Mouse (Mus musculus) natural killer cell, adult 2 months (primary cell): ENCODE measurements around the gene Ace.

Experiments used
- DNase-seq, 2 experiments: peaks; one replicate each; pipeline ENCODE4 v3.0.0; 2022; ENCODE audit warnings: low spot score in 2 of 2

The Ace gene

DNA sequence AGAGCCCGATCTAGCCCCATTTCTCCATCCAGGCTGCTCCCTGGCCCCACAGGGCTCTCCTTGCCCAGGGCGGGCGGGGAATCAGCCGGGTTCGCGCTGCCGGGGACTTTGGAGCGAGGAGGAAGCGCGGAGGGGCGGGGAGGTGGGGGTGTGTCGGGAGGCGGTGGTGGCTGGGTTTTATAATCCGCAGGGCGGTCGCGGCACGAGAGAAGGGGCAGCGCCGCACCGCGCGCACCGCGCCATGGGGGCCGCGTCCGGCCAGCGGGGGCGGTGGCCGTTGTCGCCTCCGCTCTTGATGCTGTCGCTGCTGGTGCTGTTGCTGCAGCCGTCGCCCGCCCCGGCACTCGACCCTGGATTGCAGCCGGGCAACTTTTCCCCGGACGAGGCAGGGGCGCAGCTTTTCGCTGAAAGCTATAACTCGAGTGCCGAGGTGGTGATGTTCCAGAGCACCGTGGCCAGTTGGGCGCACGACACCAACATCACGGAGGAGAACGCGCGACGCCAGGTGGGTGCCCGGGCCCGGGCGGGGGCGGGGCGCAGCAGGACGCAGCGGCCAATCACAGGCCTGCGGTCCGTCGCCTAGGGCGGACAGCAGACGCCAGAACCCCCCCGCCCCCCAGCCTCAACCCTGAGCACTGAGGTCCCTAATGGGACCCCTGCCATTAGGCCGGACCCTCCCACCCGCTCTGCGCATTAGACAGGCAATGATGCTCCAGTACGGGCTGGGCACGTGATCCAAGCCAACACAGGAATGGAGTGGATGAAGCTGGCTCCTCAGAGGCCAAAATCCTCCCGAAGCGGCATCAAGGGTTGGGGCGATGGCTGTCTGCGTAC lies at the start of gene Ace:
TSS of gene Ace (plus strand) at position 205 of the 834 bp plus-strand sequence.
- DNase-seq = no peak

DNA sequence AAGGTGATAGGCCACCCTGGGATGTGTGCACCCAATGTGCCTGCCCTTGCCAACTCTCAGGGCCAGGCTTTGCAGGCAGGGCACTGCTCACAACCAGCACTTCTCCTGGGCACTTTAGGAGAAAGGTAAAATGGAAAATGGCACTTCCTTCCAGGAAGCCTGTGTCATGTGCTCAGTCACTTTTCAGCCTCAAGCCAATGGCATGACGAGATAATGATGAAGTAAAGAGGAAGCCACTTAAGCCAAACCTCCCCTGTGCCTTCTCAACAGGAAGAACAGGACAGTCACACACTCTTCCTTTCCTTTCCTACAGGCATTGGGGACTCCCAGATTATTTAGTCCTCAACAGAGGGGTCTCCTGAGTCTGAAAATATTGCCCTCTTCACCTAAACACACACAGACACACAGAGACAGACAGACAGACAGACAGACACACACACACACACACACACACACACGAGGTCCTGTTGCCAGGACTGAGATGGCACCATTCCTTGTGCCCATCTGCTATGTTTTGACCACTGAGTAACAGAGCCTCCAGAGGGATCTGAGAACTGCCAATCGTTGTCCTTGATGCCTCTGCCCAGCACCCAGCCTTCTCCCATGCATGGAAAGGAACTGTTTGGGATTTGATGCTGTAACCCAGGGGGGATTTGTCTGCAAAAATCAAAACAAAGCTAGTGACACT lies 47.5 kb upstream of the Ace start:
- no peak for DNase-seq

DNA sequence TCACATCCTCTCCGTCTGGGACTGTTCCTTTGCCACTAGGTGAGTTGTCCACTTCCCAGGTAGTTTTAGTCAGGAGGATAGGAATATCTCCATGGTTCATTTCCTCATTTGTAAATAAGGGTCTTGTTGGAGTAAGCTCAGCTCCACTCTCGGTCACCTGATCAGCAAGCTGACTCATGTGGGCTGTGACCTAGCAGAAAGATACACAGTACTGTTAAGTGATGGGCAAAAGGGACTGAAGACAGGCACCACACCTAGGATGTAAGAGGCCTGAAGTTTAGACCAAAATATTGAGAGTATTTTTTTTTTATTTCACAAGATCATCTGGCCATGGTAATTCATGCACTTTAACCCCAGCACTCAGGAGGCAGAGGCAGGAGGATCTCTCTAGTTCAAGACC lies 46.9 kb upstream of the Ace start:
- DNase-seq = no peak

DNA sequence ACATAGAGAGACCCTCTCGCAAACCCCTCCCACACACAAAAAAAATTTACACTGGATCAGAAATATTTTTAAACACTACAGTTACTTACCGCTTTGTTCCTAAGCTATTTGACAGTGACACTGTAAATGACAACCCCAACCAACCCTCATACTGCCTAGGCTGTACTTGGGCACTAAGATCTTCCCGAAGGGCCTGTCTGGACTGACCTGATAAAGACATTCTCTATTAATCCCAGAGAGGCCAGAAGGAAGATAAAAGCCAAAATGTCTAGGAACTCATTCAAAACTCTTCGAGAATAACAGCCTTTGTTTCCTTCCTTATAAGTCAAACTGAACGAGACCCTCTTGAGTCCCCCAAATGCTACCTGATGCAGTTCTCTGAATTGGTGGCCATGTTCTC lies 46.5 kb upstream of the Ace start:
- no peak for DNase-seq

DNA sequence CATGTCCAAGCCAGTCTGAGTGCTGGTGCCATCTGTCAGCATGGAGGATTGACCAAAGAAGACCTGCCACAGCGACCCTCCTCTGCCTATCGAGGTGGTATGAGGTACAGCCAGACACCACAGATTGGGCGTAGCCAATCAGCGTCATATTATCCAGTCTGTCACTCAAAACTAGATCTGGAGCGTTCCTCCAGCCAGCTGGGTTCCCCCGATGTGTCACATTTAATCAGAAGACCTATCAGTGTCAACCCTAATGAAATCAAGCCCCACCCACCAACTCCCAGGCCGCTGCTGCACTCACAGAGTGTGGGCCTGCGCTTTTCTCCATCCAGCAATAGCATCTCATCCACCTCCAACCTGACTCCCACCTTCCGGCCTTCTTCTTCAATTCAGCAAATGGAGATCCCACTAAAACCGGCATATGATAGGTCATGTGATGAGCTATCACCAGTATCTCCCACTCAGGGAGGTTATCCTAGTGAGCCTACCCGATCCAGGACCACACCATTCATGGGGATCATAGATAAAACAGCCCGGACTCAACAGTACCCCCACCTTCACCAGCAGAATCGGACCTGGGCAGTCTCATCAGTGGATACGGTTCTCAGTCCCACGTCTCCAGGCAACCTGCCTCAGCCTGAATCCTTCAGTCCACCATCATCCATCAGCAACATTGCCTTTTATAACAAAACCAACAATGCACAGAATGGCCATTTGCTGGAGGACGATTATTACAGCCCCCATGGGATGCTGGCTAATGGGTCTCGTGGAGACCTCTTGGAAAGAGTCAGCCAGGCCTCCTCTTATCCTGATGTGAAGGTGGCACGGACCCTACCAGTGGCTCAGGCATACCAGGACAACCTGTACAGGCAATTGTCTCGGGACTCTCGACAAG lies 44.7 kb upstream of the Ace start:
- DNase-seq = no peak

DNA sequence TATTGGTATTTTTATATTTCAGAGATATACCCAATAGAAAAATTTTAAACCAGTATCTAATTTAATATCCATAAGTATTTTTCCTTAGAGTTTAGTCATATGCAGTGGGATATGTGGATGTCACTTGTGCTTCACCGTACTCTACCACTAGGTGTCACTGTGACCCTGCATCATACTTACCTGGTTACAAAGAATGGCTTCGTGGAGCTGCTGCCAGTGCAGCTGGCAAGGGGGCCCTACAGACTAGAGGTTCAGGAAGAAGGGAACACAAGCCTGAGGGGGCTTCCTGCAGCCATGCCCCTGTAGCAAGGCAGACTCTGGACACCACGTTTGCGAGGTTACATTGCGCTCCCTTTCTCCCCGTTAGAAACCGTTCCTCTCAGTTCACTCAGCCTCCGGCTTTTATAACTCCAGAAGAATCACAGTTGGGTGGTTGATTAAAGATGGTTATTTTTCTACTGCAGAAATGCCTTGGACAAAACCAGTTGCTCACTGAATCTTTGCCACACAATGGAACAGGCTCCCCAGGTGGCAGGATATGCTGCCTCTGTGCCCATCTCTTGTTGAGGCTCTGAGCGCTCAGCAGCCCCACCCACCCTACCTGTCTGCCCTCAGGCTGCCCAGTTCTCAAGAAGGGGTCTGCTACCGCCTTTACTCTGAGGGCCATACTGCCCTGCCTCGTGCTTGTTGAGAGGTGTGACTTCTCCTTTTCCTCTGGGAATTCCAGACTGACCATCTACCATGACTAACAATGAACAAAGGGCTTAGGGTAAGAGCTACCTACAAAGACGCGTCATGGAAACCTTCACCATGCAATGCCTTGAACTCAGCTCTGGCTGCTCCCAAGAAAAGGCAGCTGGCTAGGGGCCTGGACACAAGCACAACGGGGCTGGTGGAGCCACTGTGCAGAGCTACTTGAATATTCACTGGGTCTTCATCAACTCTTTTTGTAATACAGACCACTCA lies 40.4 kb upstream of the Ace start:
- DNase-seq = peak; percentile 46 to 66

DNA sequence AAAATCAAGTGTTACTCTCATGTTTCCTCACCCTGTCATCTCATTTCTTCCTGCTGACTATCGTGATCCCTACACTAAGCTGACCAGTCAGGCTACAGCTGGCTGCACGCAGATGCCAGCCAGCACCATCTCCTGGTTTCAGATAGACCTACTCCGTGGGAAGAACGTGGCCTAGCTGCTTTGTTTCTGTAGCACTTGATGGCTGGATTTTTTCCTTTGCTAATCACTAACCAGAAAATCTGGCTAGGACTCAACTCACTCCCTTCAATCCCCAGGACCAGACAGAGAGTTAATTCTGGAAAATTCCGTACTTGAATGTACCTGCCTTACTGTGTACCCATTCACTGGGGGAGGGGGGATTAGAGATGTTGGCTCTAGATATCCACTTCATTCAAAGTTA lies 39.6 kb upstream of the Ace start:
- DNase-seq = no peak

DNA sequence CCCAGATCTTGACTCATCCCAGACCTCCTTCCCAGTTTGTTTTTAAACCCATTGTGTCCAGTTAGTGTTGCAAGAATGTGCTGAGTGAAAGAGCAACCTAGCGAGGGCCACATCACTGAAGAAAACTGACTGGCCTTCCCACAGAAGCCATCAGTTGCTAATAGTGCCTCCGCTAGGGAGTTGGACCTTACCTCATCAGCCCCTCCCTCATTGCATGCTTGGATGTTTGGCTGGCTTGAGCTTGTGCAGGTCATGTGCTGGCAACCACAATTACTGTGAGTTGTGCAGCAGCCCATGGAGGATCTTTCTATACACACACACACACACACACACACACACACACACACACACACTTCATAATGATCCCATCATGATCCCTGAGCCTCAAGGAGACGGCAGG lies 36.4 kb upstream of the Ace start:
- DNase-seq = no peak

DNA sequence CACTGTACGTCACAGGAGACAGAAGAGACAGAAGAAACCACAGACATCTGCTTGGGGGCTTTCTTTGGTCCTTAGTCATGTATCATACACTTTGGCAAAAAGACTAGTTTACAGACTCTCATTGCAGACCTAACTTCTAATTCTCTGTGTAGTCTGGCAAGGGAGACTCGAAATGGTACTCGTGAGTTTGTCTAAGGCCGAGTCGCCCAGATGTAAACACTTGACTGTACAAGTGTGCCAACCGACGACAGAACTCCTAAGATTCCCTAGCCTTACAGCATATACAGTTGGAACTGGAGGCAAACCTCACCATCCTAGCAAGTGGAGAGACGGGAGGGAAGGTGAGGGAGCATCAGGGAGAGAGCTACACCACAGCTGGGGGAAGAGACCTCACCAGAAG lies 34.0 kb upstream of the Ace start:
- no peak for DNase-seq

DNA sequence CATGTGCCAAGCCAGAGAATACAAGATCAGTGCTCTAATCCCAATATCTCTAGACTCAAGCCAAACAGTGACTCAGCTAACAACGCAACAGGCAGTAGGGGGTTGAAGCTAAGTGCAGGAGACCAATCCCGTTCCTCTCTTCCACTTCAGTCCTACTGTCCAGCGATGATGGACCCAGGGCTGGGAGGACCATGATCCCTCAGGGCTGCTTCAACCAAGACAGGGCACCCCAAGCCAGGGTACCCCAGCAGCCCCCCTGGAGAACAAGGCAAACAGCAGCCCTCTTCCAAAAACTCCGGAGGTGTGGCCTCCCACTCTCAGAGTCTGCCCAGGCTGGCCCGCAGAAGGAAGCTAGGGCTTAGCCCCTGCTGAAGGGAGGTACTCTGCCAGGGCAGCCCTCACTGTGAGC lies 33.4 kb upstream of the Ace start:
- DNase-seq = no peak

DNA sequence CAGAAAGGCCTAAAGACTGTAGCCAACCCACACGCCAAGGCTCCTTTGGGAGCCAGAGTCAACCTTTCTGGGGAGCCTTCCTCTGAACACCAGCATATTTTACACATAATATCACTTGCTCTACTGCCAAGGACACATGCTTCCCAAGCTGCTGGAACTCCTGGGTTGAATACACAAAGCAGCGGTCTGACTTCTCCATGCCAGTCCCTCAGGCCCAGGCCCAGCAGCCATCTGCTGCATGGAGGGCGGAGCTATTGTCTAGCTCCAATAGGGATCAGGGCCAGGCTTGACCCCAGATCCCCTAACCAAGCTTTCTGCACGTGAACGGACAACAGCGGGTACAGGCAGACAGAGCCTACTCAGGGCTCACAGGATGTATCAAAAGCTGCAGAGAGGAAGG lies 32.9 kb upstream of the Ace start:
- no peak for DNase-seq

DNA sequence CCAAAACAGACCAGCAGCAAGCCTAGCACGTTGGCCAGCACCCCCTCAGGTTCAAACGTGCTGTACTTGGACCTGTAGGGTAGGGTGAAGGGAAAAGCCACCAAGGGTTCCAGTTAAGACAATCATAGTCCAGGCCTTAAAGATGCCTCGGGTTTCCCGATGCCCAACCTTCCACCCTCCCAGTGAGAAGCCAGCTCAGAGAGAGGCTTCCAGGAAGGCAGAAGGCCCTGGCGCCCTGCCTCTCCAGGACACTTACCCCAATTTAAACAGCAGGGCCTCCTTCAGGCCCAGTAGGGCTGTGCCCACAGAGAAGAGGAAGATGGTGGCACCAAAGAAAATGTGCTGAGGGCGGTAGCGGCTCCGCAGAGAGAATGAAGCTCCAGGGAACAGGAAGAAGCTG lies 32.2 kb upstream of the Ace start:
- no peak for DNase-seq

DNA sequence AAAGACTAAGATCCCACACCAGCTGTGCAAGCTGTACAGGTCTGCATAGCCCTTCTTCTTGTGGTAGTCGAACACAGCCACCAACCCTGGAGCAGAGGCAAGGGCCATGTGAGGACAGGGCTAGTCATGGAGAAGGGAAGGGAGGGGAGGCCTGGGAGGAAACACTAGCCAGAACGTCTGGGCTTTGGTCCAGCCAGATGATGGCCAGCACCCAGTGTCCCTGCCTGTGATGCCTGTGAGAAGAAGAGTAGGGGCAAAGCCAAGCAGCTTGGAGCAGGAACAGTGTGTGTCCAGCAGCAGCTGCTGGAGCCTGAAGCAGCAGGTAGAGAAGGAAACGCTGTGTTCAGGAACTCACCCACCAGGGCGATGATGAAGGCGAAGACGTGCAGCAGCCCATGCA lies 31.5 kb upstream of the Ace start:
- no peak for DNase-seq

DNA sequence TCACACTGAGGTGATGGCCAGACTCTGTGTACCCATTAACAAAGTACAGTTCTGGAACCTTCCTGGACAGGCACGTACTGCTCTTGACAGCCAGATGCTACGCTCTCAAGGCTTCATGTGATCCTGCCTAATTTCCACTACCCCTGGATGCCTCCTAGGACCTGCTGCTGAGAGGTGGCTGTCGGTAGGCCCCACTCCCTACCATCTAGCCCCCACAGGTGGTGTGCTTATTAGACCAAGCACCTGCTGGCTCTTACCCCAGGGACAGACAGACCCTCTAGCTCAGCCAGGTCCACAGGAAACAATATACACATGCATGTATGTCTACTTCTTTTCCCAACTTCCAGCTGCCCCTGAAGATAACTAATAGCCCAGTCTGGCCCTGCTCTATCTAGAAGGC lies 30.8 kb upstream of the Ace start:
- no peak for DNase-seq

DNA sequence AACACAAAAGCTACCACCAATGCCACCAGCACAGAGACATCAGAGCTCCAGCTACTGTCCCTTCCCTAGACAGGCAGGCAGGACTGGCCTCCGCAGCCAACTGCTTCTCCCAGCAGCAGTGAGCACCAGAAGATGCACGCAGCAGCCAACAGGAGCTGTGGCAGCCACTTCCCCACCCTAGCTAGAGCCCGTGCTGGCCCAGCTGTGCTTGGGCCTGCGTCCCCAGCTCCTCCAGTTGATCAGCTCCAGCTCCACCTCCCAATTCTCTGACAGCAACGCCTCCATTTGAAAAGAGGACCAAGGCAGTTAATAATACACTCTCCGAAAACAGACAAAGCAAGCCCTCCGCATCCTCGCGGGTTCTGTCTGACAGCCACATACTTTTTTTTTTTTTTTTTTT lies 29.0 kb upstream of the Ace start:
- no peak for DNase-seq

DNA sequence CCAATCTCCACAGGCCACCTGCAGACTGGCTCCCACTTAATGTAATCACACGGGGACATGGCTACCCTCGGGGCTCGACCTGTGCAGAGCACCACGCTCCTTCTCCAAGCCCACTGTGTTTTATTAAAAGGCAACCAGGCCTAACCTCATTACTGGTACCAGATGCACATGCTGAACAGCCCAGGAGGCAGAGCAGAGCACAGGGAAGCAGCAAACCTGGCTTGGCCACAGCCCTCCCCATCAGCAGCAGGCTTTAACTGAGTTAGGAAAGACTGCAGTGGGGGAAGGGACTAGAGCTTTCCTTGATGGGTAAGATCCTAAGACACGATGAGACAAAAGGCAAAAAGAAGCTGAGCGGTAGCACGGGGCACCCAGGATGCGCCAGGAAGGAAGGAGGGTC lies 25.8 kb upstream of the Ace start:
- DNase-seq = no peak

DNA sequence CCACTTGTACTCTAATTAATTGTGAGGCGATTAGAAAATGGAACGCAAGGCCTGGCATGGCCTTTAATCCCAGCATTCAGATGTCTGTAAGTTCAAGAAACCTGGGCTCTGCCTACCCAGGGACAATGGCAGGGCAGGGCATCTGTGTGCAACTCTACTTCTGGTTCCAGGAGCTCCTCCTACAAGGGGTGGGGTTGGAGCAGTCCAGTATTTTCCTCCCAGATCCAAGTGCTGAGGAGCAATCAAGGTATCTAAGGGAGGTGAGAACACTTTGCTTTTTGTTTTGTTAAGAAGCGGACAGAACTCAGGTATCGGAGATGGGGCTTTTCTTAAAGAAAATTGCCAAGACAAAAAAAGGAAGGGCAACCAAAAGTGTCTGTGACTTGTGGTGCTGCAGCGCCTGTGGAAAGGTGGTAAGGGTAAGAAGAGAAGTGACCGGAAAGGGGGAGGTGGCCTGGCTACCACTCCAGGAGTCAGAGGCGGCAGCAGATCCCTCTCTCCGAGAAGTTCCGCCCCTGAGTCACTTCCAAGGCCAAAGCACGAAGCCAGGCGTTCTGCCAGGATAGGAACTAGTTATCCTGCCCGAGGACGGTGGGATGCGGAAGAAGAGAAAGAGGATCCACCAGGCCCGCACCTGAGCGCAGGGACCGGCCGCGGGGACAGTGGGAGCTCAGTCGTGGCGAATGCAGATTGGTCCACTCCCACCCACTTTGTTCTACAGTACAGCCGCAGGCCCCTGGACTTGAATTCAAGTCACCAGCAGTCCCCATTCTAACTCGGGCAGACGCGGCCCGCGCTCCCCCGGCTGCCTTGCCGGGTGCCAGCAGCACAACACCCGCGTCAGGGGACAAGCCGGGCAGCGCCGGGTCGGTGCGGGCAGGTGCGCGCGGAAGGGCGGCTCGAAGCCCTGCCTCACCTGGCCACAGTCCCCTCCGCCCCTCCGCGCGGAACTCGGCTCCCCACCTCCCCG lies 24.3 kb upstream of the Ace start:
- no peak for DNase-seq

DNA sequence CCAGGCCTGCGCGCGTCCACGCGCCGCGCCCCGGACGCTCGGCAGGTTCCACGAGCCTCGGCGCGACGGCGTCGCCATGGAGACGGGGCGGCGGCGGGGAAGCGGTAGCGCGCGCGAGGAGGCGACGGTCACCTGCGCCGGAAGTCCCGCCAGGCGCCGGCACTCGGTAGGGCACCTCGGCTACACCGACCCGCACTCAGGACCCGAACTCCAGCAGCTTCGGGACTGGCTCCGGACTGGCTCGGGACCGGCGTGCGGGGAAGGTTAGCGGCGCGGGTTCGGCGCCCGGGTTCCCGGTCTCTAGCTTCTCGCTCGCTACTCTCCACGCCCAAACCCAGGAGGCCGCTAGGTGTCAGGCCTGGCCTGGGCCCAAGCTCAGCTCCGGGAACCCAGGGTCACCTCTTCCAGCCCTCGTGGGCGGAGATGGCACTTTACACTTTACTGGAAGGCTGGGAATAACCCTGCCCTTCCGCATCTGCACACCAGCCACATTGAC lies 23.6 kb upstream of the Ace start:
- DNase-seq = peak in 1 of 2 experiments; percentile 29

DNA sequence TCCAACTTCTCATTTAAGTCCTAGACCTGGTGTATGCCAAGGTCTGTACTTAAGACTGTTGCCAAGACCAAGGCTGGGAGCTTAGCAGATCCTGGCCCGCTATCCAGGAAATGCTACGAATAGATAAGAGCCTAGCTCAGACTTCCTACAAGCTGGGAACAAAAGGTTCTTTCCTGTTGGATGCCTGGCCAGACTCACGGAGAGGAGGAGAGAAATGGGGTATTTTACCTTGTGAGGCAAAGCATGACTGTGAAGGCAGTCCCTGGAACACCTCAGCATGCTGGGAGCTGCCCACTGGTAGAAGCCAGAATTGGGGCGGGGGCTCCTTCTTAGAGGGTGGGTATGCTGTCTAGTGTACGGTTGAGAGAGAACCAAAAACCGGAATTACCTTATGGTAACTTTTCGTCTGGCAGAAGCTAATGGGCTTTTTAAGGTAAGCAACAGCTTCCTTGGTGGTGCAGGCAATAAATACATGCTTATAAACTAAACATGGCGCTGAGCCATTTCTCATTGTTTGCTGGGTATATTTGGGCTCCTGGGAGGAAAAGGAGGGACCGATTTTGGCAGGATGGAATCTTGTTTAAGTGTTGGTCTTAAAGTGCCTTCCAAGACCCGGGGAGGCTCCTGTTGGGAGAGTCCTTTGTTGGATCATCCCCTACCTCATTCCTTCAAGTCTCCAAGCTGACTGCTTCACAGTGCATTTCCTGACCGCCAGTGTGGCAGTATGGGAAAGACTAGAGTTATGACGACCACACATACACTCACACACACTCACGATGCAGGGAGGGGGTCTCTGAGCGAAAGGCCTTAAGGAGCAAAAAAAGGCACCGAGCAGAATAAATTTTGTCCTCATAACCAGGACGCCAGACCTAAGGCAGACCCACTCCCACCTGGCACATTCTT lies 22.7 kb upstream of the Ace start:
- no peak for DNase-seq
